In the genomic region with DNA sequence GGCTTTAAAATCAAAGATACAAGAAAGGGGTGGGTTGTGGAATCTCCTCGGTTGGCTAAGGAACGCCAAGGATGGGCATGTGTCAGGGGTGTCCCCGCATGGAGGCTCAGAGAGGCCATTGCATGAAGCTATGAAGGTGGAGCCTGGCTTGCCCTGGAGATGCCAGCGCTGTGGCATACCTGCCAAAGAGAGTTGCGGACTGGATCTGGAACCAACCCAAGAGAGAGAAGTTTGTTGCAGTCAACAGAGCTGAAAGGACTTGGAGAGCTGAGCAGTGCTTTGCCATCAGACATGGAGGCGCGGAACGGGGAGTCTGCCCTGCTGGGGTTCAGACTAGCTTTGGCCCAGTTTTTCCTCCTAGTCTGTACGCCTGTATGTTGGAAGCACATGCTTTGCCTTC, we compare ENCODE assay signal across 17 mouse cellular contexts. TPM values are rescaled to one million over a fixed set of nuclear protein-coding genes. Genes with fewer than 3 reads are reported as not detected.
DNase-seq lines count a peak whose midpoint lies in the region; TF ChIP-seq lines count a peak whose summit lies in the region.
"Had no signal": no experiment of that assay in that cellular context is flagged by ENCODE, and none has a peak within 500 bp of the region (broad histone marks: within the 10 kb centered on the region; RNA-seq: fewer than 3 reads in every experiment).

No protein-coding gene starts in this region.

- intact Hi-C loops in heart, adult 2 months (cut with DNase I): no loop called here

- H3K9ac ChIP-seq in heart, adult 2 months (ENCODE audit: low read depth, low read length): no peak overlapping the region
- H3K9ac ChIP-seq in ES-E14 (ENCODE audit: insufficient read depth, low read depth, low read length, poor library complexity, severe bottlenecking): no peak overlapping the region
- H3K9ac ChIP-seq: forebrain, postnatal 0 days; hindbrain, embryonic 14.5 days had no signal

- no peak for TF ChIP-seq CTCF in heart, adult 2 months (IDR thresholded peaks at IDR 0.05)

- H3K4me1 ChIP-seq in heart, adult 2 months (ENCODE audit: control insufficient read depth, insufficient read depth, low read length): no peaks in the 10 kb centered on the region
- peaks cover 5 to 14% of the 10 kb centered on the region in 2 experiments for H3K4me1 ChIP-seq in ES-E14 (ENCODE audit: control insufficient read depth in 2 of 2, insufficient read depth in 2 of 2, low read length in 2 of 2, poor library complexity in 1 of 2)

- H3K27me3 ChIP-seq in heart, adult 2 months (ENCODE audit: control insufficient read depth, insufficient read depth, low read length): no peaks in the 10 kb centered on the region

- no peak overlapping the region for H3K27ac ChIP-seq in heart, adult 2 months
- 0 out of 2 replicates have a peak overlapping the region, but pooled peaks have one; percentile 1 for H3K27ac ChIP-seq in ES-E14 (ENCODE audit: insufficient read depth, low read depth, low read length, poor library complexity, severe bottlenecking)
- H3K27ac ChIP-seq: hindbrain, embryonic 14.5 days; hindbrain, postnatal 0 days had no signal

- no peak for TF ChIP-seq EP300 in heart, adult 2 months (IDR thresholded peaks at IDR 0.05; ENCODE audit: insufficient read depth, low read depth, low read length)

- whole genome bisulfite sequencing in heart, adult 2 months: 86% methylated on average over 9 of the region's 9 CpGs

- no peaks in the 10 kb centered on the region for H3K79me2 ChIP-seq in heart, adult 2 months (replicated peaks; ENCODE audit: control insufficient read depth, insufficient read depth, low read length)

- H3K9me3 ChIP-seq in ES-E14 (ENCODE audit: control insufficient read depth, insufficient read depth, low read depth, low read length): no peaks in the 10 kb centered on the region

- H3K36me3 ChIP-seq in heart, adult 2 months (ENCODE audit: control insufficient read depth, insufficient read depth, low read length): no peaks in the 10 kb centered on the region
- peaks cover 28% of the 10 kb centered on the region for H3K36me3 ChIP-seq in ES-E14 (ENCODE audit: control insufficient read depth, insufficient read depth, low read length, poor library complexity, severe bottlenecking)

- in situ Hi-C loops in ES-E14 (cut with MboI; ENCODE audit: low sequenced_read_pairs in 2 of 2, unreplicated experiment in 2 of 2): no loop called here

- no peak overlapping the region for H3K4me3 ChIP-seq in heart, adult 2 months
- H3K4me3 ChIP-seq in ES-E14 (ENCODE audit: insufficient read depth in 1 of 2, low read depth in 1 of 2, low read length in 2 of 2, poor library complexity in 1 of 2, severe bottlenecking in 1 of 2): no peak overlapping the region

- peak; percentile 50 for DNase-seq in adrenal gland, postnatal 14 days
- DNase-seq in adrenal gland, adult 8-10 months: no peak
- peak; percentile 17 for DNase-seq in heart, postnatal 4 days
- DNase-seq in heart, adult 2 months: no peak
- no peak for DNase-seq in ES-E14 (ENCODE audit: low read depth, low spot score)
- DNase-seq in frontal cortex, postnatal 14 days (ENCODE audit: low spot score in 2 of 2): no peak
- DNase-seq: cerebellum, adult 11-12 months; cerebellum, adult 8-10 months; cerebellum, postnatal 10 days; cerebellum, postnatal 36 days; embryo, embryonic 11 days; forebrain, postnatal 0 days; gastrocnemius, postnatal 25 days; heart, postnatal 36 days; kidney, adult 18-20 months had no signal

- TF ChIP-seq POLR2A in heart, adult 2 months (IDR thresholded peaks at IDR 0.05; ENCODE audit: insufficient read depth, low read depth, low read length): no peak

TF ChIP-seq in ES-E14, 5 proteins besides CTCF, POLR2A, EP300 and RAD21:
- no peak for TF ChIP-seq HCFC1 (IDR thresholded peaks at IDR 0.05; ENCODE audit: borderline replicate concordance, insufficient read depth, low read length)
- no peak for TF ChIP-seq ZNF384 (IDR thresholded peaks at IDR 0.05; ENCODE audit: low read depth, low read length)
- TF ChIP-seq ZC3H11A (IDR thresholded peaks at IDR 0.05; ENCODE audit: borderline replicate concordance, low read depth, low read length): no peak
- no peak for TF ChIP-seq CHD2 (IDR thresholded peaks at IDR 0.05; ENCODE audit: low read depth, low read length)
- no peak for TF ChIP-seq MAFK (IDR thresholded peaks at IDR 0.05; ENCODE audit: insufficient read depth, low read depth, low read length)

RNA-seq across cellular contexts. Expression of gene Zbtb8a, which starts 14.5 kb away (rescaled TPM):
- 8.1 and 9.0 TPM in 2 replicates for total RNA-seq in adrenal gland, postnatal 14 days (2021)
- total RNA-seq in adrenal gland, adult 8-10 months (2022): 1 to 10 TPM; 4.7 to 7.8 (median 5.2) TPM
- 1 to 10 TPM; 8.7 to 9.0 TPM for total RNA-seq in heart, postnatal 4 days (2021)
- total RNA-seq in heart, adult 2 months (2021): 1 to 10 TPM; 2.5 to 3.5 TPM
- 3.2 and 5.5 TPM in 2 replicates for polyA plus RNA-seq in heart, adult 2 months (2012; rRNA removed)
- 25.3 and 32.5 TPM in 2 replicates for total RNA-seq in ES-E14 (2012; rRNA removed)

RNA-seq across cellular contexts. Expression of gene Zbtb8os, which starts 28.0 kb away (rescaled TPM):
- total RNA-seq in adrenal gland, postnatal 14 days (2021): 42.2 and 46.4 TPM in 2 replicates
- total RNA-seq in adrenal gland, adult 8-10 months (2022): 10 to 100 TPM; 50.9 to 62.1 (median 56.6) TPM
- 10 to 100 TPM; 20.6 to 22.2 TPM for total RNA-seq in heart, postnatal 4 days (2021)
- total RNA-seq in heart, adult 2 months (2021): 10 to 100 TPM; 19.5 to 27.2 TPM
- 9.1 and 13.0 TPM in 2 replicates for polyA plus RNA-seq in heart, adult 2 months (2012; rRNA removed)
- total RNA-seq in ES-E14 (2012; rRNA removed): 41.4 and 59.9 TPM in 2 replicates

RNA-seq across cellular contexts. Expression of gene Rbbp4, which starts 28.3 kb away (rescaled TPM):
- 122 and 139 TPM in 2 replicates for total RNA-seq in adrenal gland, postnatal 14 days (2021)
- total RNA-seq in adrenal gland, adult 8-10 months (2022): 100 to 1,000 TPM; 122 to 167 (median 155) TPM
- total RNA-seq in heart, postnatal 4 days (2021): 100 to 1,000 TPM; 195 to 199 TPM
- total RNA-seq in heart, adult 2 months (2021): 10 to 100 TPM; 67.0 to 70.7 TPM
- 16.8 and 34.5 TPM in 2 replicates for polyA plus RNA-seq in heart, adult 2 months (2012; rRNA removed)
- 59.7 and 81.2 TPM in 2 replicates for total RNA-seq in ES-E14 (2012; rRNA removed)

Comparison
In these comparisons a context has a peak if more than half of its experiments do, and no peak if none do; other contexts are left out.
1. DNase-seq: peak in adrenal gland, postnatal 14 days (single experiment) and heart, postnatal 4 days (single experiment); none in adrenal gland, adult 8-10 months (single experiment), heart, adult 2 months (0 of 2), ES-E14 (single experiment) and frontal cortex, postnatal 14 days (0 of 2).